Mouse (Mus musculus): ENCODE data around the gene Ugt1a8.
"Not testable (repeated sequence)": the region's sequence is repeated elsewhere in the genome, so short reads cannot be mapped to it uniquely, and the experiment has no call there.

DNA sequence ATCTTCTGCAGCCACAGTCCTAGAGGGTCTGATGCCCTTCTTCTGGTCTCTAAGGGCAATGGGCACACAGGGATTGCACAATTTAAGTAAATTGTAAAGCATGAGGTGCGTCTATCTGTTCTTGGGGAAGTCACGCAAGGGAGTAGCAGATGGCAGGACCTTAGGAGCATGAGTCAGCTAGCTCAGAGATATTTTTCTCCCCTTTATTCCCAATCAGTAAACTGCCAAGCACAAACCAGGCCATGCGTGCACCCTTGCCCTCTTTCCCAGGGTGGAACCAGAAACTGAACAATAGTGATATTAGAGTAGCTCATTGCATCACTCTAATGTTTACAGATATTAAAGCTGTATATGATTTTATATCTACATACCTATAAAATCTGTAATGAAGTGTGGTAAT is 10.9 kb downstream of the Ugt1a8 start:
- not testable (repeated sequence) for TF ChIP-seq CTCF (conservative IDR thresholded peaks at IDR 0.05; ENCODE audit: low read length); NANOG (IDR thresholded peaks at IDR 0.05; ENCODE audit: borderline replicate concordance, low read length); POU5F1 (IDR thresholded peaks at IDR 0.05; ENCODE audit: borderline replicate concordance, low read length)
